Mouse (Mus musculus) limb, embryonic 15.5 days (tissue): ENCODE data around the gene Slc45a2. TPM values are rescaled to one million over a fixed set of nuclear protein-coding genes. Genes with fewer than 3 reads are reported as not detected.
"Not testable (repeated sequence)": the region's sequence is repeated elsewhere in the genome, so short reads cannot be mapped to it uniquely, and the experiment has no call there.

Experiments
- ATAC-seq: fragments of 200-750 bp; cut with Nextera tagmentation; 2 replicates; pipeline ENCODE4 v1.8.0; 2017; ENCODE audit warnings: low read depth, moderate TSS enrichment; ENCODE audit not compliant: insufficient number of reproducible peaks, low FRiP score, low TSS enrichment
- H3K27ac ChIP-seq: fragments of 300-500 bp; sonication (generic); 2 replicates; pipeline ENCODE4 v1.5.1; 2015; ENCODE audit warnings: moderate library complexity, mild to moderate bottlenecking, inconsistent platforms
- H3K27me3 ChIP-seq: fragments of 300-500 bp; sonication (generic); 2 replicates; pipeline ENCODE4 v1.6.1; 2015; ENCODE audit warnings: inconsistent platforms
- H3K36me3 ChIP-seq: fragments of 300-500 bp; sonication (generic); 2 replicates; pipeline ENCODE4 v1.6.1; 2015; ENCODE audit warnings: inconsistent platforms
- H3K4me1 ChIP-seq: fragments of 300-500 bp; sonication (generic); 2 replicates; pipeline ENCODE4 v1.6.1; 2015; ENCODE audit warnings: inconsistent platforms
- H3K4me2 ChIP-seq: fragments of 300-500 bp; sonication (generic); 2 replicates; pipeline ENCODE4 v1.6.1; 2015; ENCODE audit warnings: mild to moderate bottlenecking, inconsistent platforms
- H3K4me3 ChIP-seq: fragments of 300-500 bp; sonication (generic); 2 replicates; pipeline ENCODE4 v1.5.1; 2015; ENCODE audit warnings: mild to moderate bottlenecking, inconsistent platforms
- H3K9ac ChIP-seq: fragments of 300-500 bp; sonication (generic); 2 replicates; pipeline ENCODE4 v1.6.1; 2015; ENCODE audit warnings: inconsistent platforms
- H3K9me3 ChIP-seq: fragments of 300-500 bp; sonication (generic); 2 replicates; pipeline ENCODE4 v1.6.1; 2016; ENCODE audit warnings: inconsistent platforms
- WGBS: fragments of 180-500 bp; shearing (Covaris S2); methylation state at CpG from one replicate; pipeline ENCODE4 v1.1.7; 2015; 5-methylcytosine and 5-hydroxymethylcytosine counted together
- polyA plus RNA-seq: library from polyadenylated mRNA; unstranded; fragments of >200 nt; fragmentation: Nextera tagmentation; extraction: Ambion mirVana; gene quantifications from 2 replicates; pipeline ENCODE4 v1.2.1, GENCODE M21; 2015

The Slc45a2 gene
- polyA plus RNA-seq, 1 experiment from 2014 or later = 0.50 TPM

DNA sequence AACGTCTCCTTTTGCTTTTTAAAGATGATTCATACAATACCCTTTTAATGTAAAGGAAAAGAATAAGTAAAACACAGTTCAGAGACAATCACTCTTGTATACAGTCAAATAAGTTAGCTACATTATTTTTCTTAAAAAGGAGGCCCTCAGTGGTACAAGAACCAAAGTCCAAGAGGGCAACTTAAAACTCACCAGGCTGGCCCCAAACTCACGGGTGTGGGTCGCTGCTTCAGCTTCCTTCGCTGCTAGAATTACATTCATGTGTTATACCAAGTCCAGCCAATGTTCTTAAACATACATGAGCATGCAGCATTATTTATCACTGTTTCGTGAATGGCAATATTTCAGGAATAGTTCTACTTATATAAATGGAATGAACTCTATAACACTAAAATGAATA is 29.7 kb upstream of the Slc45a2 start:
- no peaks in the 10 kb centered on the region for H3K4me1 ChIP-seq
- ATAC-seq = no peak
- no peaks in the 10 kb centered on the region for H3K9me3 ChIP-seq
- WGBS = 85% methylated on average over 5 of the region's 5 CpGs
- no peak overlapping the region for H3K9ac ChIP-seq
- no peaks in the 10 kb centered on the region for H3K36me3 ChIP-seq
- H3K4me2 ChIP-seq = no peak overlapping the region
- no peak overlapping the region for H3K27ac ChIP-seq
- no peaks in the 10 kb centered on the region for H3K27me3 ChIP-seq
- no peak overlapping the region for H3K4me3 ChIP-seq

DNA sequence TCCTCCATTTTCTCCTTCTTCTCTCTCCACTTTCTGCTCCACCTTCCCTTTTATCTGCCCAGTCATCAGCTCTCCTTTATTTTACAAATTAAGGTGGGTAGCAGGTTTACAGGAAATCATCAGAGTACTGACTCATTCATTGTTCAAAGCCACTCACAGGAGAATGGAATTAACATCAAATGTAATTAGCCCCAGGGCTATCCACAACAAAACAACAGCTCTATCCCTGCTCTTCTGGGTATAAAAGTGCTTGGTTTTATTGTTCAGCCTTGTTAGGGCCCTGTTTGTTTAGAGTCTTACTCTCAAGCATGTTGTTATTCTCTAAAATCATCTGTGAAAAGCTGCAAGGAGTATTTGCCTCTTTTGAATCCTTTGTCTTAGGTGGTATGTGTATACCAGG is 23.4 kb upstream of the Slc45a2 start:
- Histone ChIP-seq H3K4me1 (peaks cover 5% of the 10 kb centered on the region; the same call in 1 of the 2 replicates), H3K27ac (no peak overlapping the region), H3K36me3 (no peaks in the 10 kb centered on the region), H3K9ac (no peak overlapping the region), H3K27me3 (no peaks in the 10 kb centered on the region), H3K9me3 (no peaks in the 10 kb centered on the region), H3K4me3 (no peak overlapping the region), H3K4me2 (no peak overlapping the region)
- ATAC-seq = no peak

GRCm38 (mm10) chr15:10980712-10981111 is 19.8 kb upstream of the Slc45a2 start:
- peak overlapping the region; percentile 63 for H3K4me2 ChIP-seq
- H3K27ac ChIP-seq = no peak overlapping the region
- H3K9me3 ChIP-seq = no peaks in the 10 kb centered on the region
- no peak overlapping the region for H3K9ac ChIP-seq
- peak overlapping the region; percentile 81 for H3K4me3 ChIP-seq
- H3K4me1 ChIP-seq = peaks cover 11% of the 10 kb centered on the region
- H3K36me3 ChIP-seq = 0 out of 2 replicates have a peak, but pooled peaks cover 5% of the 10 kb centered on the region
- 54% methylated on average over 2 of the region's 2 CpGs for WGBS
- no peaks in the 10 kb centered on the region for H3K27me3 ChIP-seq
- ATAC-seq = no peak

DNA sequence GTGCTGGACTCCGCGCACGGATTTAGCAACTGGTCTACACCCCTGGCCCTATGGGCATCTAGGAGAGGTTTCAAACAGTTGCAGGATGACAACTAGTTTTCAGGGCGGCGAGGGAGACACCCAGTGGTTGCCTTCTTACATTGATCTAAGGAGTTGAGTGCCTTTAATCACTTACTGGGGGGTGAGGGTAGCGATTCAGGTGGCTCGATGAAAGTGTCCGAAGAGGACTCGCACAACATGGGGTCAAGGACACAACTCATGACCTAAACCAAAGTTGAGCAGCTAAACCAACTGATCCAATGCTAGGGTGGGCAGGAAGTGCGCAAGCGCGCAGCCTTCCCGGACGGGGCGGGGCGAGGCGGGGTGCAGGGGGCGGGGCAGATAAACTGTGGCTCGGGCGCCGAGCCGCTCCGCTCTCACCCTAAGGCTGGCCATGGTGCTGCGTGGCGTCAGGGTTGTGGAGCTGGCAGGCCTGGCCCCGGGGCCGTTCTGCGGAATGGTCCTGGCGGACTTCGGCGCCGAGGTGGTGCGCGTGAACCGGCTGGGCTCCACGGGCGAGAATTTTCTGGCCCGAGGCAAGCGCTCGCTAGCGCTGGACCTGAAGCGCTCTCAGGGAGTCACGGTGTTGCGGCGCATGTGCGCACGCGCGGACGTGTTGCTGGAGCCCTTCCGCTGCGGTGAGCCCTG is 19.0 kb upstream of the Slc45a2 start, which contains the start of gene Amacr:
Gene Amacr (plus strand): TSS at position 380 of the 687 bp plus-strand sequence.
- Histone ChIP-seq H3K27me3 (no peaks in the 10 kb centered on the region), H3K27ac (peak within 1 kb of the TSS; percentile 96), H3K4me1 (peaks cover 11% of the 10 kb centered on the region), H3K9me3 (no peaks in the 10 kb centered on the region), H3K36me3 (peaks cover 9% of the 10 kb centered on the region; the same call in 1 of the 2 replicates), H3K9ac (peak within 1 kb of the TSS; percentile 82), H3K4me3 (peak within 1 kb of the TSS; percentile 81), H3K4me2 (peak within 1 kb of the TSS; percentile 63)
- under 1% methylated on average over 51 of the region's 52 CpGs for WGBS
- ATAC-seq = peak; percentile 97

- Histone ChIP-seq H3K36me3 (peaks cover 15% of the 10 kb centered on the region), H3K9me3 (no peaks in the 10 kb centered on the region), H3K4me2 (peak overlapping the region; percentile 63), H3K4me3 (peak overlapping the region; percentile 81), H3K9ac (peak overlapping the region; percentile 82; the same call in 1 of the 2 replicates), H3K27me3 (no peaks in the 10 kb centered on the region), H3K27ac (peak overlapping the region; percentile 96), H3K4me1 (peaks cover 11% of the 10 kb centered on the region)
- 4% methylated on average over 6 of the region's 6 CpGs for WGBS
- ATAC-seq = no peak
These were observed 18.5 kb upstream of the Slc45a2 start for GRCm38 (mm10) chr15:10982064-10982435.

GRCm38 (mm10) chr15:10985756-10986155 is 14.8 kb upstream of the Slc45a2 start:
- H3K4me3 ChIP-seq = no peak overlapping the region
- WGBS = 81% methylated on average over 6 of the region's 6 CpGs
- peaks cover 40% of the 10 kb centered on the region for H3K36me3 ChIP-seq
- no peak overlapping the region for H3K4me2 ChIP-seq
- peaks cover 10% of the 10 kb centered on the region for H3K4me1 ChIP-seq
- H3K27me3 ChIP-seq = no peaks in the 10 kb centered on the region
- ATAC-seq = no peak
- no peaks in the 10 kb centered on the region for H3K9me3 ChIP-seq
- H3K27ac ChIP-seq = no peak overlapping the region
- no peak overlapping the region for H3K9ac ChIP-seq

DNA sequence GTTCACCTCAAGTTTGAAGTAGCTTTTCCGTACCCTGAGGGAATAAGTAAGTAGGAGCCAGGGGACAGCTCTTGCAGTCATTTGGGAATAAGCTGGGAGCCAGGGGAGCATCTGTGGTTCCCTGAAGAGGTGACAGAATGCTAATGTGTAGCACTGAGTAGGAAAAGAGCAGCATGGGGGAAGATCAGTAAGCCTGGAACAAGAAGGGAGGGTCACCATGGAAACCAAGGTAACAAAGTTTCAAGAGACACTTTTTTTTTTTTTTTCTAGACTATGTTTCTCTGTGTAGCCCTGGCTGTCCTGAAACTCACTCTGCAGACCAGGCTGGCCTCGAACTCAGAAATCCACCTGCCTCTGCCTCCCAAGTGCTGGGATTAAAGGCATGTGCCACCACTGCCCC is 14.0 kb upstream of the Slc45a2 start:
- H3K36me3 ChIP-seq = peaks cover 40% of the 10 kb centered on the region
- not testable (repeated sequence) for H3K9me3 ChIP-seq, H3K27ac ChIP-seq, H3K4me3 ChIP-seq, H3K4me2 ChIP-seq, H3K27me3 ChIP-seq, H3K4me1 ChIP-seq, H3K9ac ChIP-seq, ATAC-seq
- WGBS = 80% methylated on average over 2 of the region's 2 CpGs

- Histone ChIP-seq H3K9me3 (no peaks in the 10 kb centered on the region), H3K4me2 (no peak overlapping the region), H3K27me3 (no peaks in the 10 kb centered on the region), H3K36me3 (peaks cover 41% of the 10 kb centered on the region), H3K9ac (no peak overlapping the region), H3K27ac (no peak overlapping the region), H3K4me3 (no peak overlapping the region), H3K4me1 (no peaks in the 10 kb centered on the region)
- no peak for ATAC-seq
- WGBS = 35% methylated on average over 2 of the region's 2 CpGs
These were observed 10.1 kb upstream of the Slc45a2 start for GRCm38 (mm10) chr15:10990411-10990810.

DNA sequence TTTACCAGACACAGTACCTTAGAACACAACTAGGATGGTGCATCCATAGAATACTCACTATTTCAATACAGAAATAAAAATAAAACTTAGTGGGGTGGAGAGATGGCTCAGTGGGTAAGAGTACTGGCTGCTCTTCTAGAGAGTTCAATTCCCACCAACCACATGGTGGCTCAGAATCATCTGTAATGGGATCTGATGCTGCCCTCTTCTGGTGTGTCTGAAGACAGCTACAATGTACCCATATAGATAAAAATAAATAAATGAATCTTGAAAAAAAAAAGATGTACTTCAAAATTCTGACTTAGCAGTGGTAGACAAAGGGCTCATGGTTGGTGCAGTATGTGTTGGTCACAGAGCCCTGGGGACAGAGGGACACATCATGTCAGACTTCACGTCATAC is 9.0 kb upstream of the Slc45a2 start:
- no peak for ATAC-seq

DNA sequence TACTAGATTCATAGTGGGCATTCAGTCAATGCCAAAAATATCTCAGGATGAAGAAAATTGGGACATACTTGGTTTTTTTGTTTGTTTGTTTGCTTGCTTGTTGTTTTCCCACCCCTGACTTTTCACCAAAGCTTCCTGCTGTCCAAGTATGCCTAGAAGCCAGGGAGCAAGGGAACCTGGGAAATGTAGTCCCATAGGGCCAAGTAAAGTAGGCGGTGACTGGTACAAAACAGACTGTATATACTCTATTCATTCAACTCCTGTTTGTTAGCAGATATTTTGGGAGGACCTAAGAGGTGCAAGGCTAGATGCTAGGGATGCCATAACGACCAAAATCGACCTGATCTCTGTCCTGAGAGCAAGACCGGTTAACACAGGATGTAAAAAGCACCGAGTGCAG is 689 bp upstream of the Slc45a2 start:
- H3K9me3 ChIP-seq = no peaks in the 10 kb centered on the region
- H3K4me1 ChIP-seq = no peaks in the 10 kb centered on the region
- H3K9ac ChIP-seq = no peak overlapping the region
- ATAC-seq = no peak
- no peak overlapping the region for H3K27ac ChIP-seq
- H3K4me2 ChIP-seq = no peak overlapping the region
- H3K4me3 ChIP-seq = no peak overlapping the region
- H3K36me3 ChIP-seq = peaks cover 10% of the 10 kb centered on the region; the same call in 1 of the 2 replicates
- H3K27me3 ChIP-seq = no peaks in the 10 kb centered on the region
- WGBS = 49% methylated on average over 5 of the region's 5 CpGs

More for the DNA sequence above, 9.0 kb upstream of the Slc45a2 start:
- 93% methylated on average over 1 of the region's 1 CpGs for WGBS
- H3K27me3 ChIP-seq = no peaks in the 10 kb centered on the region
- no peak overlapping the region for H3K27ac ChIP-seq
- H3K36me3 ChIP-seq = peaks cover 41% of the 10 kb centered on the region
- no peaks in the 10 kb centered on the region for H3K4me1 ChIP-seq
- H3K9ac ChIP-seq = no peak overlapping the region
- H3K4me3 ChIP-seq = no peak overlapping the region
- no peak overlapping the region for H3K4me2 ChIP-seq
- no peaks in the 10 kb centered on the region for H3K9me3 ChIP-seq

DNA sequence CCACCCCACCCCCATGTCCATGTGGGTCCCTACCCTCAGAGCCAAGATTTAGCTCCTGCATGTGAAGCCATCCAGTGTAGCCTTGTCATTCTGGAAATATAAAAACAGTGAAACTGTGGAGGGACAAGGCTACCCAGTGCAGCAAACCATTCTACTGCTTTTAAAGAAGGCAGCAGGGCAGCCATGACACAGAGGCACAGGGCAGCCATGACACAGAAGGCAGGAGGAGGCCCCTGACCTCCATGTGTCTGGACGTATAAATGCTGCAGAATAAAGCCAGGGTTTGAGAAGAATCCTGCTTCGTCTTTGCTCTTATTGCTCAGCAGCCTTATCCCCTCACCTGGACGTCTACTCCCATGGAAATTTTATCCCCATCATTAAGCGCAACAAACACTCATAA is 3.3 kb downstream of the Slc45a2 start:
- Histone ChIP-seq H3K9me3 (no peaks in the 10 kb centered on the region), H3K4me2 (no peak overlapping the region), H3K4me1 (no peaks in the 10 kb centered on the region), H3K4me3 (no peak overlapping the region), H3K36me3 (no peaks in the 10 kb centered on the region), H3K27me3 (no peaks in the 10 kb centered on the region), H3K9ac (no peak overlapping the region), H3K27ac (no peak overlapping the region)
- ATAC-seq = no peak
- WGBS = 73% methylated on average over 4 of the region's 4 CpGs

DNA sequence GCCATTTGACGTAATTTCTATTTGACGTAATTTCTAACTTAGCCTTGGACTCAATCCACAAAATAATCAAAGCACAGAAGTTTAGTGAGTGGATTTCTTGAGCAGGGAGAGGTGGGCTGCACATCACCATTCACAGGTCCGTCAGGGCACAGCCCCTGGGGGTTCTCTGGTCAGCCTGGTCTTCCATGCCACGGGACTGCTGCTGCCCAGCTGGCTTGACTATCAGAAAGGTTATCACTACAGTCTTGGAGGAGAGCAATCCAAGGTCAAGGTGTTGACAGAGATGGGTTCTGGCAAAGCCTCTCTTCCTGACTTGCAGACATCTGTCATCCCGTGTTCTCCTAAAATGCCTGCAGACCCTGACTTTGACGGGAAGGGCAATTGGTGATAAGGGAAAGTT is 4.1 kb downstream of the Slc45a2 start:
- H3K36me3 ChIP-seq = no peaks in the 10 kb centered on the region
- WGBS = 75% methylated on average over 6 of the region's 6 CpGs
- no peak overlapping the region for H3K9ac ChIP-seq
- ATAC-seq = no peak
- no peak overlapping the region for H3K4me2 ChIP-seq
- no peak overlapping the region for H3K4me3 ChIP-seq
- no peaks in the 10 kb centered on the region for H3K27me3 ChIP-seq
- H3K4me1 ChIP-seq = no peaks in the 10 kb centered on the region
- no peaks in the 10 kb centered on the region for H3K9me3 ChIP-seq
- H3K27ac ChIP-seq = no peak overlapping the region

GRCm38 (mm10) chr15:11008756-11009155 is 8.2 kb downstream of the Slc45a2 start:
- no peaks in the 10 kb centered on the region for H3K9me3 ChIP-seq
- no peak overlapping the region for H3K27ac ChIP-seq
- H3K36me3 ChIP-seq = no peaks in the 10 kb centered on the region
- H3K4me3 ChIP-seq = no peak overlapping the region
- 23% methylated on average over 5 of the region's 5 CpGs for WGBS
- H3K4me1 ChIP-seq = no peaks in the 10 kb centered on the region
- no peak for ATAC-seq
- H3K9ac ChIP-seq = no peak overlapping the region
- H3K27me3 ChIP-seq = no peaks in the 10 kb centered on the region
- no peak overlapping the region for H3K4me2 ChIP-seq
